Mouse (Mus musculus) cerebellum, adult 2 months (tissue): ENCODE results near the gene Clcn1. TPM values are rescaled to one million over a fixed set of nuclear protein-coding genes. Genes with fewer than 3 reads are reported as not detected.

Source experiments
- DNase-seq, 2 experiments: peaks; one replicate each; pipeline ENCODE4 v3.0.0; 2021
- H3K27ac ChIP-seq: fragments of 200-500 bp; 2 replicates; pipeline ENCODE4 v1.5.1; 2012; ENCODE audit warnings: low read length, control low read depth, inconsistent platforms; ENCODE audit not compliant: insufficient read depth
- H3K27me3 ChIP-seq: fragments of 200-500 bp; 2 replicates; pipeline ENCODE4 v1.6.1; 2012; ENCODE audit warnings: inconsistent platforms, mild to moderate bottlenecking, low read length, moderate library complexity; ENCODE audit not compliant: control insufficient read depth, insufficient read depth
- H3K4me1 ChIP-seq: fragments of 200-500 bp; 2 replicates; pipeline ENCODE4 v1.6.1; 2011; ENCODE audit warnings: low read length; ENCODE audit not compliant: control insufficient read depth, insufficient read depth
- H3K4me3 ChIP-seq: fragments of 200-500 bp; replicated peaks from 2 replicates; pipeline ENCODE3; 2011; ENCODE audit warnings: mild to moderate bottlenecking, low read depth, low read length, control low read depth; ENCODE audit not compliant: insufficient read depth
- CTCF ChIP-seq: fragments of 200-500 bp; IDR thresholded peaks from 2 replicates; pipeline ENCODE4 v1.5.1; 2011; ENCODE audit warnings: low read depth, mild to moderate bottlenecking, control low read depth, low read length, moderate library complexity, borderline replicate concordance; ENCODE audit not compliant: insufficient read depth
- POLR2A ChIP-seq: fragments of 200-500 bp; IDR thresholded peaks from 2 replicates; pipeline ENCODE4 v1.6.1; 2011; ENCODE audit warnings: low read length, control low read depth, borderline replicate concordance; ENCODE audit not compliant: insufficient read depth
- WGBS: fragments of 180-500 bp; shearing (Covaris S2); methylation state at CpG from one replicate; pipeline ENCODE4 v1.1.7; 2018; 5-methylcytosine and 5-hydroxymethylcytosine counted together
- polyA plus RNA-seq: library from polyadenylated mRNA; depleted of rRNA; stranded (reverse); fragments of >200 nt; gene quantifications from 2 replicates; pipeline ENCODE4 v1.2.3, GENCODE M21; 2012

Gene Clcn1
- polyA plus RNA-seq, 1 experiment: 11.5 TPM

- 0 out of 2 replicates have a peak, but pooled peaks have one; percentile 10 for TF ChIP-seq POLR2A
- no peak for TF ChIP-seq CTCF
- Histone ChIP-seq H3K27ac (no peak overlapping the region), H3K27me3 (no peaks in the 10 kb centered on the region), H3K4me1 (peaks cover 31% of the 10 kb centered on the region), H3K4me3 (peak overlapping the region; percentile 14)
- 18% methylated on average over 11 of the region's 11 CpGs for WGBS
- peak in 1 of 2 experiments; percentile 29 for DNase-seq
Observed at GRCm38 (mm10) chr6:42354076-42355019, 67.9 kb downstream of the Clcn1 start.

- TF ChIP-seq POLR2A (no peak), CTCF (no peak)
- Histone ChIP-seq H3K4me3 (no peak overlapping the region), H3K27me3 (no peaks in the 10 kb centered on the region), H3K27ac (no peak overlapping the region), H3K4me1 (peaks cover 31% of the 10 kb centered on the region)
- DNase-seq: no peak
- WGBS: 93% methylated on average over 6 of the region's 6 CpGs
Observed at GRCm38 (mm10) chr6:42355366-42355765, 68.9 kb downstream of the Clcn1 start.

- no peak for DNase-seq
- Histone ChIP-seq H3K27me3 (no peaks in the 10 kb centered on the region), H3K4me1 (peaks cover 31% of the 10 kb centered on the region), H3K27ac (no peak overlapping the region), H3K4me3 (no peak overlapping the region)
- TF ChIP-seq CTCF: no peak
- TF ChIP-seq POLR2A: no peak
- WGBS: 80% methylated on average over 13 of the region's 13 CpGs
Observed at GRCm38 (mm10) chr6:42355794-42356600, 69.5 kb downstream of the Clcn1 start.

- Histone ChIP-seq H3K4me3 (no peak overlapping the region), H3K27ac (no peak overlapping the region), H3K4me1 (peaks cover 31% of the 10 kb centered on the region), H3K27me3 (no peaks in the 10 kb centered on the region)
- DNase-seq: no peak
- WGBS: 93% methylated on average over 5 of the region's 5 CpGs
- TF ChIP-seq POLR2A (no peak), CTCF (no peak)
Observed at GRCm38 (mm10) chr6:42356913-42357312, 70.4 kb downstream of the Clcn1 start.

- Histone ChIP-seq H3K4me1 (peaks cover 37% of the 10 kb centered on the region), H3K4me3 (no peak overlapping the region), H3K27ac (no peak overlapping the region), H3K27me3 (no peaks in the 10 kb centered on the region)
- 65% methylated on average over 6 of the region's 6 CpGs for WGBS
- no peak for DNase-seq
- TF ChIP-seq POLR2A (no peak), CTCF (no peak)
Observed at GRCm38 (mm10) chr6:42357901-42358300, 71.4 kb downstream of the Clcn1 start.

- no peak for DNase-seq
- TF ChIP-seq CTCF: no peak
- no peak for TF ChIP-seq POLR2A
- H3K4me1 ChIP-seq: peaks cover 30% of the 10 kb centered on the region
- 82% methylated on average over 12 of the region's 12 CpGs for WGBS
- no peak overlapping the region for H3K4me3 ChIP-seq
- no peak overlapping the region for H3K27ac ChIP-seq
- H3K27me3 ChIP-seq: no peaks in the 10 kb centered on the region
Observed at GRCm38 (mm10) chr6:42358901-42359300, 72.4 kb downstream of the Clcn1 start.

GRCm38 (mm10) chr6:42359364-42360147 lies 73.1 kb downstream of the Clcn1 start:
- WGBS: 70% methylated on average over 9 of the region's 9 CpGs
- no peak for DNase-seq
- no peak overlapping the region for H3K27ac ChIP-seq

More at GRCm38 (mm10) chr6:42359364-42360147, 73.1 kb downstream of the Clcn1 start:
- H3K4me1 ChIP-seq: peaks cover 25% of the 10 kb centered on the region
- TF ChIP-seq CTCF (no peak), POLR2A (no peak)
- H3K27me3 ChIP-seq: no peaks in the 10 kb centered on the region
- no peak overlapping the region for H3K4me3 ChIP-seq
